Mouse (Mus musculus) lung, adult 2 months (tissue): ENCODE results near the gene Tceanc2. TPM values are rescaled to one million over a fixed set of nuclear protein-coding genes. Genes with fewer than 3 reads are reported as not detected.
"Not testable (repeated sequence)": the region's sequence is repeated elsewhere in the genome, so short reads cannot be mapped to it uniquely, and the experiment has no call there.

Source experiments
- DNase-seq: peaks from one replicate; pipeline ENCODE4 v3.0.0; 2022
- H3K4me1 ChIP-seq: fragments of 200-500 bp; 2 replicates; pipeline ENCODE4 v1.6.1; 2011; ENCODE audit warnings: low read length; ENCODE audit not compliant: control insufficient read depth, insufficient read depth
- H3K4me3 ChIP-seq: fragments of 200-500 bp; replicated peaks from 2 replicates; pipeline ENCODE3; 2011; ENCODE audit warnings: low read depth, mild to moderate bottlenecking, control low read depth, low read length; ENCODE audit errors: extremely low read depth
- CTCF ChIP-seq: fragments of 200-500 bp; IDR thresholded peaks from 2 replicates; pipeline ENCODE4 v1.5.1; 2011; ENCODE audit warnings: mild to moderate bottlenecking, low read length, control low read depth; ENCODE audit not compliant: insufficient read depth
- POLR2A ChIP-seq: fragments of 200-500 bp; IDR thresholded peaks from 2 replicates; pipeline ENCODE4 v1.6.1; 2011; ENCODE audit warnings: low read depth, mild to moderate bottlenecking, control low read depth, low read length, borderline replicate concordance; ENCODE audit errors: extremely low read depth
- whole genome bisulfite sequencing: fragments of 180-500 bp; shearing (Covaris S2); methylation state at CpG from one replicate; pipeline ENCODE4 v1.1.7; 2018; 5-methylcytosine and 5-hydroxymethylcytosine counted together
- polyA plus RNA-seq: library from polyadenylated mRNA; depleted of rRNA; stranded (reverse); fragments of >200 nt; gene quantifications from 2 replicates; pipeline ENCODE4 v1.2.3, GENCODE M21; 2012

The Tceanc2 gene
- polyA plus RNA-seq, 1 experiment: 7.5 TPM

DNA sequence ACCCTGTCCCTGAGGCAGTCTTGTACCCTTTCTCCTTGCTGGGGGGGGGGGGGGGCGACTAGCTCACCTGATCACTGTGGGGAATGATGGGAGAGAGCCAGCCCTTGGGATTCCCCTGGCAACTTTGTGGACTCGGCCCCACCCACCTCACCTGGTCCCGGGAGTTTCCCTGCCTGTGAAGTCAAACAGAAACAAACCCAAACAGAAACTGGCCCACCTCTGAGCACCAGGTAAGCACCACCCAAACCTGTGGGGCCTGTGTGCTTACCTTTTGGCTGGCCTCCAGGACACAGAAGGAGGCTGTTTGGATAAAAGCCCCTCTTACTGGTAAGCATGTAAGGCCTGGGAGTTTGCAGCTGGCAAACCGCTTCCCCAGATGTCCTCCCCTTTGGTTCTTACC is 59.9 kb downstream of the Tceanc2 start:
- no peaks in the 10 kb centered on the region for H3K4me1 ChIP-seq
- no peak for TF ChIP-seq POLR2A
- no peak for TF ChIP-seq CTCF
- WGBS: 50% methylated on average over 4 of the region's 4 CpGs
- no peak for DNase-seq
- H3K4me3 ChIP-seq: no peak overlapping the region

DNA sequence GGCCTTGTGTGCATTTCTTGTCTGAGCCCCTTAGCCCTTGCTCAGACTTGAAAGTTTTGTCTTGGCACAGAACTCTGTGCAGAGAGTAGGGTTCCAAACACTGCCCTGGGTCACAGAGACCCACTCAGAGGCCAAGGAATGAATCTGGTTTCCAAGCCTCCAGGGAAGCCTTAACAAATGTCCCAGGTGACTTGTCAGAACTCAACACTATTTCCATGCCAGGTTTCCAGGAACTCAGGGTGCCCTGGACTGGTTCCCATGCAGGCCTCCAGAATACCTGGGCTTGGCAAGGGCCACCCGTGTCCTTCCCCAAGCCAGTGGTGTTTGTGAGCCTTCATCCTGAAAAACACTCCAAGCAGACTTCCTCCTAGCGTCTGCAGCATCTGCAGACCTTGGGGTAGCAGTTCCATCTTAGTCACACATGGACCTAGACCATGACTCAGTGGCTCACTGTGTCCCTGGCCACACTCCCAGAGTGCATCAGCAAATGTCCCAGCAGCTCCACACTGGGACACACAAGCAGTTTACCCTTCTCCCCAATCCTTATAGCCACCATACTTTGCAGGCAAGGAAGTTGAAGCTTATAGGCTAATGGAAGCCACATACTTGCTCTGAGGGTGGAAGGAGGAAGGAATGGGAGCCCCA is 61.1 kb downstream of the Tceanc2 start:
- WGBS: 80% methylated on average over 2 of the region's 2 CpGs
- no peak overlapping the region for H3K4me3 ChIP-seq
- no peaks in the 10 kb centered on the region for H3K4me1 ChIP-seq
- DNase-seq: no peak
- TF ChIP-seq CTCF (no peak), POLR2A (no peak)

DNA sequence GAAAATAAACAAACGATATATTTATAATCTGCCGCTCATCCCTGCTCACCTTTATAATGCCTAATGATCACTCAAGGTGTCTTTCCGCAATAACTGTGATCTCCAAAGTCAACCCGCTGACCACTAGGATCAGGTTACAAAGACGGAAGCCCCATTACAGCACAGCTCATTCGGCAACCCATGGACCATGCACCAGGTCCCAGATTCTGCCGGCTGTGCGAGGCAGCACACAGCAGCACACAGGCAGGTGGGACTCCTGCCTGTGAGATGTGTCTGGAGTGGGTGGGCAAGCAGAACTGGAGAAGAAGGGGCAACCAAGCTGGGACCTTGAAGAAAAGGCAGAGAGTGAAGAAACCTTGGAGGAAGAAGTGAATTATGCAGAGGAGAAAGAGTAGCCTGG is 64.6 kb downstream of the Tceanc2 start:
- no peak for DNase-seq
- H3K4me3 ChIP-seq: no peak overlapping the region
- TF ChIP-seq CTCF: no peak
- TF ChIP-seq POLR2A: no peak
- 39% methylated on average over 8 of the region's 8 CpGs for WGBS
- no peaks in the 10 kb centered on the region for H3K4me1 ChIP-seq

DNA sequence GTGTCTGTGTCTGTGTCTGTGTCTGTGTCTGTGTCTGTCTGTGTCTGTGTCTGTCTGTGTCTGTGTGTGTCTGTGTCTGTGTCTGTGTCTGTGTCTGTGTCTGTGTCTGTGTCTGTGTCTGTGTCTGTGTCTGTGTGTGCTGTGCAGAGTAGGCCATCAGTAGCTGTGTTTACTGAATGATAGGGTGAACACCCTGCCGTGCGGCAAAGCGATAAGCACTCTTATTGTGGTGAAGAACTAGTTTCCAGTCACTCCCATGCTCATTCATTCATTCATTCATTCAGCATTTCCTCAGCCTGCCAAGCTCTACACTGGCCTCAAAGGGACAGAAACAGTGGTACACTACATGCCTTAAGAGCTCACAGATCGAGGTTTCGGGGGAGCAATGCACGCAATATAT is 69.7 kb downstream of the Tceanc2 start:
- not testable (repeated sequence) for H3K4me1 ChIP-seq, DNase-seq, H3K4me3 ChIP-seq
- 90% methylated on average over 6 of the region's 6 CpGs for WGBS

DNA sequence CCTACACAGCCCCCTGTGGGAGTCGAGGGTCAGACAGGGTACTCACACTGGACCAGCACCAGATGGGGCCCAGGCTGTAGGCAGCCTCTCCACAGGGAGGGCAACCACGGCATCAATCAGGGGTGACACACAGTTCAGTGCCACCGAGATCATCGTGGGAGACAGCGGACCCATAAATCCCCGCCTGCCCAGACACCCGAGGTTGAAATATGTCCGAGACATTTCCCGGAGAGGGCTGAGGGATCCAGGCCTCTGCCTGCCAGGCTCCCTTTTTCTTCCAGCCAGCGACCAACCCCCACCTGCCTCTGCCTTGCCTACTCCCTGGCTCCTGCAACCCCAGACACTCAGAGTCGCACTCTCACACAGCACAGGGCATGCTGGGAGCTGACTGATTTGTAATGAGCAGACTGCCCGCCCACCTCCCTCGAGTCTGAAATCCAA is 70.6 kb downstream of the Tceanc2 start:
- TF ChIP-seq CTCF: no peak
- no peak for TF ChIP-seq POLR2A
- DNase-seq: no peak
- Histone ChIP-seq H3K4me1 (no peaks in the 10 kb centered on the region), H3K4me3 (no peak overlapping the region)
- WGBS: 42% methylated on average over 13 of the region's 13 CpGs

DNA sequence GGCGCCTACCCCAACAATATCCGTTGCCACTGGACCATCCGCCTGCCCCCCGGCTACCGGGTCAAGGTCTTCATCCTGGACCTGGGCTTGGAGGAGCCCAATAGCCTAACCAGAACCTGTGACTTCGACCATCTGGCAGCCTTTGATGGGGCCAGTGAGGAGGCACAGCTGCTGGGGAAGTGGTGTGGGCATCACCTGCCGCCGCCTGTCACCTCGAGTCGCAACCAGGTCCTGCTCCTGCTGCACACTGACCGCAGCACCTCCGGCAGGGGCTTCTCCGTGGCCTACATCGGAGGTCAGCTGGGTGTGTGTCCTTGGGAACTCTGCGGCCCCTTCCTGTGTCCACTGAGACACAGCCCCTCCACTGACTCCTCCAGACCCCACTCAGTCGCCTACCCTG is 72.1 kb downstream of the Tceanc2 start:
- no peak overlapping the region for H3K4me3 ChIP-seq
- DNase-seq: no peak
- no peak for TF ChIP-seq CTCF
- TF ChIP-seq POLR2A: no peak
- no peaks in the 10 kb centered on the region for H3K4me1 ChIP-seq
- 87% methylated on average over 16 of the region's 16 CpGs for WGBS

DNA sequence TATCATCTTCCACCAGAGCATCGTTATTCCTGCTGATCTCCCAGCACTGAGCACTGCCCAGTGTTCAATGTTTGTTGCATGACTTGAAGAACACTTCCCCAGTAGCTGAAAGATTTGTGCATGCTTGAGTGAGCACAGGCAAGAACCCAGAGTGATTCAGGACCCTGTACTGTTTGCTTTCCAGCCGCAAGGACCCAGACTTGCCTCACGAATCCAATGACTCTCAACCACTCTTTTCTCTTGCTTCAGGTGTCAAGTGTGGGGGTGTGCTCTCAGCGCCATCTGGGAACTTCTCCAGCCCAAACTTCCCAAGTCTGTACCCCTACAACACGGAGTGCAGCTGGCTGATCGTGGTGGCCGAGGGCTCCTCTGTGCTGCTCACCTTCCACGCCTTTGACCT is 76.7 kb downstream of the Tceanc2 start:
- whole genome bisulfite sequencing: 68% methylated on average over 8 of the region's 8 CpGs
- Histone ChIP-seq H3K4me3 (no peak overlapping the region), H3K4me1 (no peaks in the 10 kb centered on the region)
- TF ChIP-seq POLR2A (no peak), CTCF (no peak)
- DNase-seq: no peak

DNA sequence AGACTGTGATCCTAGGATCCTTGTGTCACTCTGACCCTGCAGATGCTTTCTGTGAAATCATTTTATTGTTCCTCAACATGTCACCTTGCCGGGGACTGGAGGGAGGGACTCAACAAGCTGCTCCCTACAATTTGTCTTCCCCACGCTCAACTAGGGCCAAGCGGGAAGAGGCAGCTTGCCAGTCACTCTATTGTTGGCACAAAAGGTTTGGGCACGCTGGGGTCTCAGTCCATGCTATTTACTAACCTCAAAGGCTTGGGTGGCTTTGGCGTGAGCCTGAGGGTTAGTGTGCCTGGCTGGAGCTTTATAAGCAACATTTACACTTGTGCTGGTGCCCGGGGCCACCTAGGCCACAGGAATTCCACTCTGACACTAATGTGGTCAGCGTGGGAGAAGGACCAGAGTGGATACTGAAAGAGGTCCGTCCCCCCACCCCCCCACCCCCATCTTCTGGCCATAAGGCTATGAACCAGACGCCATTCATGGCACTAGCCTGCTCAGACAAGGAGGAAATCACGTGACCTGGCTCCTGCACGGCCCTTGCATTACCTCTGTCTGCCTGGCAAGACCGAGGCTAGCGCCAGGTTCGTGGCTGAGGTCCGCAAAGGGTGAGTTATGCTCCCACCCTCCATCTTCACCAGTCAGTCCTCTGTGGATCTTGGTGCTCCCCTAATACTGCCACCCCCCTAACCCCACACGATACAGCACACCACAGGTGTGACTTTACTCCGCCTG is 80.0 kb downstream of the Tceanc2 start:
- no peak for DNase-seq
- TF ChIP-seq POLR2A: no peak
- no peak for TF ChIP-seq CTCF
- 71% methylated on average over 17 of the region's 17 CpGs for WGBS
- Histone ChIP-seq H3K4me1 (no peaks in the 10 kb centered on the region), H3K4me3 (no peak overlapping the region)

DNA sequence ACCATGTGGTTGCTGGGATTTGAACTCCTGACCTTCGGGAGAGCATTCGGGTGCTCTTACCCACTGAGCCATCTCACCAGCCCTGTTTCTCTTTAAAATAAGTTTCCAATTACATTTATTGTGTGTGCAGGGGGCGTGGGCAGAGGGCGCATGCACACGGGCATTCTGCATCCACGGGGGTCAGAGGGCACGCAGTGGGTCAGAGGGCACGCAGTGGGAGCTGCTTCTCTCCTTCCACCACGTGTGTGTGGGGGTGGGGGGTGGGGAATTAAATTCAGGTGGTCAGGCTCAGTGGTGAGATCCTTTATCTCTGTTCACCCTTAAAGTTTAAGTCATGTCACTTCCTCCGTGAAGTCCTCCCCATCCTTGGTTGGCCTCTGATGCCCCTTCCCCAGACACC is 80.5 kb downstream of the Tceanc2 start:
- TF ChIP-seq CTCF (no peak), POLR2A (no peak)
- WGBS: 77% methylated on average over 10 of the region's 10 CpGs
- Histone ChIP-seq H3K4me3 (no peak overlapping the region), H3K4me1 (no peaks in the 10 kb centered on the region)
- no peak for DNase-seq

DNA sequence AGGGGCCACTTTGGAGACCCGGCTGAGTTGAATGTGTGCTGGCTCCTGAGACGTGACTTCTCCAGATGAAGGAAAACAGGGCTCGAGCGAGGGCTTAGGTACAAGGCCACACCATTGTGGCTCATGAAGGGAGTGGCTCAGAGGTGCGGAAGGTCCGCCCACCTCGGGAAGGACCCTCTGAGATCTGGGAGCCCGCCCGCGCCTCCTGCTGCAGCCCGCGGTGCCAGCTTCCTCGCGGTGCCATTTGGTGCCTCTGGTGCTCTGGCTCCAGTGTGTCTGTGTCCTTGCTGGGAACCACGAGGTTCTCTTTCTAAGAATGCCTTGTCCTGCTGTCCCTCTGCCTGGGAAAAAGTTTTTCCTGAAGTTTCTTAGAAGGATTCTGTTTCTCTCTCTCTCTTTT is 81.0 kb downstream of the Tceanc2 start:
- Histone ChIP-seq H3K4me1 (no peaks in the 10 kb centered on the region), H3K4me3 (no peak overlapping the region)
- DNase-seq: no peak
- 54% methylated on average over 15 of the region's 15 CpGs for WGBS
- no peak for TF ChIP-seq POLR2A
- TF ChIP-seq CTCF: no peak

DNA sequence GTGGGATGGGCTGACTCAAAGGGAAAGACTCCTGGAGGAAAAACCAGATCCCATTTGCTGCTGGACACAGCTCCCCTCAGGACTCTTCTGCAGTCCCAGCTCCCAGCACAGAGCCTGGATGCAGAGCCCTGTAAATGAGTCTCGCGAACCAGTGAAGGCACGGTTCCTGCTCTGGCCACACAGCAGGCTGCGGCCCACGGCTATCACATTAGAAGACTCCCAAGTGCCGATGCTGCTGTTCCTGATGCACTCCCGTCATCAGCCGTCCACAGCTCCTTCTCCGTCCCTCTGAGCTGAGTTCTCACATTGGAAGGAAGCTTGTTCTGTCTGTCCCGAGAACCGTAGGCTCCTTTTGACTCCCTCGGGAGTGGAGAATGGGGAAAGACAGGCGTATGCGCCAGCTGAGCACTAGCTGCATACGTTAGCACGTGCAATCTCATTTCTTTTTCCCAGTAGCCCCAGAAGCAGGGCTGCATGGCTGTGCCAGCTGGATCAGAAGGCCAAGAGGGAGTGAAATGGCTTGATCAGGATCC is 82.0 kb downstream of the Tceanc2 start, which contains the start of gene Cdcp2:
Gene Cdcp2 (plus strand): TSS at position 51 of the 533 bp plus-strand sequence.
- TF ChIP-seq CTCF (no peak), POLR2A (no peak)

More for the DNA sequence above, 82.0 kb downstream of the Tceanc2 start, which contains the start of gene Cdcp2:
- 80% methylated on average over 16 of the region's 16 CpGs for WGBS
- no peak for DNase-seq
- Histone ChIP-seq H3K4me3 (no peak within 1 kb of the TSS), H3K4me1 (no peaks in the 10 kb centered on the region)
